Mouse (Mus musculus): ENCODE data around the gene Tas2r140. TPM values are rescaled to one million over a fixed set of nuclear protein-coding genes. Genes with fewer than 3 reads are reported as not detected.

Gene Tas2r140
- total RNA-seq (2021): not detected
- long read RNA-seq, experiment 1: 0 reads
- long read RNA-seq, experiment 2: 0 reads

GRCm38 (mm10) chr6:133055716-133056115, at the start of gene Tas2r140:
TSS of gene Tas2r140 (minus strand) at chr6:133055816.
- DNase-seq (ENCODE audit: low spot score): no peak

GRCm38 (mm10) chr6:133104609-133104921, 48.9 kb upstream of the Tas2r140 start, which contains the start of gene Smim10l1:
TSS of gene Smim10l1 (plus strand) at chr6:133104909.
- no peak for DNase-seq (ENCODE audit: low spot score)

- DNase-seq (ENCODE audit: low spot score): no peak
These were observed 46.8 kb upstream of the Tas2r140 start for GRCm38 (mm10) chr6:133102430-133102829.

- DNase-seq (ENCODE audit: low spot score): no peak
These were observed 36.6 kb upstream of the Tas2r140 start for GRCm38 (mm10) chr6:133092226-133092625.

- no peak for DNase-seq (ENCODE audit: low spot score)
These were observed 18.6 kb downstream of the Tas2r140 start, which contains the start of gene Tas2r103 for GRCm38 (mm10) chr6:133037001-133037400. TSS of gene Tas2r103 (minus strand) at chr6:133037101.

Other genes starting within 250 kb of the Tas2r140 start
- not detected for gene Tas2r123, start 208.7 kb downstream of the Tas2r140 start, total RNA-seq (2021)
- gene Tas2r116, start 200.4 kb downstream of the Tas2r140 start, total RNA-seq (2021): not detected
- not detected for gene Tas2r110, start 187.8 kb downstream of the Tas2r140 start, total RNA-seq (2021)
- gene Tas2r113, start 162.8 kb downstream of the Tas2r140 start, total RNA-seq (2021): not detected
- gene Tas2r125, start 146.2 kb downstream of the Tas2r140 start, total RNA-seq (2021): not detected
- gene Tas2r129, start 104.7 kb downstream of the Tas2r140 start, total RNA-seq (2021): not detected
- gene Tas2r131, start 97.9 kb downstream of the Tas2r140 start, total RNA-seq (2021): not detected
- gene Tas2r109, start 74.9 kb downstream of the Tas2r140 start, total RNA-seq (2021): not detected
- gene Tas2r103, start 18.7 kb downstream of the Tas2r140 start, total RNA-seq (2021): not detected
- gene Smim10l1, start 49.1 kb upstream of the Tas2r140 start, total RNA-seq (2021): 100 to 1,000 TPM; 137 to 139 TPM
- not detected for gene 5530400C23Rik, start 236.4 kb upstream of the Tas2r140 start, total RNA-seq (2021)